Mouse (Mus musculus): ENCODE data around the gene Rab7b. TPM values are rescaled to one million over a fixed set of nuclear protein-coding genes. Genes with fewer than 3 reads are reported as not detected.

Gene Rab7b
- total and polyA plus RNA-seq, 3 experiments: 0.19 TPM; not detected in 2

GRCm38 (mm10) chr1:131703482-131703881 lies 15.0 kb downstream of the Rab7b start:
- Histone ChIP-seq H3K79me2 (replicated peaks; ENCODE audit: control insufficient read depth, extremely low read depth, insufficient read depth, poor library complexity, severe bottlenecking) (no peaks in the 10 kb centered on the region), H3K4me1 (ENCODE audit: control insufficient read depth in 1 of 2, insufficient read depth in 2 of 2) (peaks cover 25 to 66% of the 10 kb centered on the region in 2 experiments), H3K27me3 (replicated peaks) (no peaks in the 10 kb centered on the region), H3K4me2 (ENCODE audit: insufficient read depth, low read depth, poor library complexity, severe bottlenecking) (no peak overlapping the region), H3K4me3 (replicated peaks in 1 of 3; ENCODE audit: low read depth in 2 of 3, low read length in 2 of 3, poor library complexity in 1 of 3) (no peak overlapping the region), H3K9ac (ENCODE audit: insufficient read depth, low read depth) (no peak overlapping the region), H3K36me3 (replicated peaks in 1 of 2; ENCODE audit: control insufficient read depth in 1 of 2, insufficient read depth in 1 of 2, low read length in 1 of 2) (no peaks in the 10 kb centered on the region), H3K9me3 (replicated peaks; ENCODE audit: low read length) (no peaks in the 10 kb centered on the region), H3K27ac (ENCODE audit: insufficient read depth, low read depth) (no peak overlapping the region)
- in situ Hi-C loops (cut with MboI; ENCODE audit: low pct_ligation_motif_present, low pct_unique_long_range_greater_than_20kb, low sequenced_read_pairs): loop anchor here (25.0 kb wide), 1 partner anchor 134 kb away; the partner anchor contains the start of gene Slc41a1
- TF ChIP-seq BHLHE40 (IDR thresholded peaks at IDR 0.05; ENCODE audit: low read depth, low read length) (peak; percentile 63), EP300 (IDR thresholded peaks at IDR 0.05; ENCODE audit: low read length) (peak; percentile 51; the same call in 1 of the 2 replicates), CTCF (conservative IDR thresholded peaks at IDR 0.05 in 1 of 2, IDR thresholded peaks at IDR 0.05 in 1 of 2; ENCODE audit: low read depth in 2 of 2, low read length in 2 of 2) (no peak), ETS1 (conservative IDR thresholded peaks at IDR 0.05; ENCODE audit: low read depth, low read length) (peak; percentile 64)
- peak; percentile 61 for DNase-seq (ENCODE audit: extremely low read depth)
- dilution Hi-C loops (cut with MboI; ENCODE audit: extremely low pct_ligation_motif_present, extremely low pct_unique_long_range_greater_than_20kb, low sequenced_read_pairs): no loop called here

GRCm38 (mm10) chr1:131708338-131708737 lies 19.8 kb downstream of the Rab7b start:
- no peaks in the 10 kb centered on the region for H3K9me3 ChIP-seq (replicated peaks; ENCODE audit: low read length)
- TF ChIP-seq RAD21 (IDR thresholded peaks at IDR 0.05; ENCODE audit: low read depth, low read length) (peak; percentile 63), NRF1 (IDR thresholded peaks at IDR 0.05; ENCODE audit: low read depth, low read length) (no peak), E2F4 (IDR thresholded peaks at IDR 0.05; ENCODE audit: insufficient replicate concordance, low read depth, low read length) (no peak), ELF1 (IDR thresholded peaks at IDR 0.05; ENCODE audit: low read depth, low read length) (no peak), POLR2AphosphoS2 (IDR thresholded peaks at IDR 0.05; ENCODE audit: low read depth, low read length) (no peak), CHD2 (IDR thresholded peaks at IDR 0.05; ENCODE audit: low read length) (no peak), MXI1 (IDR thresholded peaks at IDR 0.05; ENCODE audit: low read depth, low read length) (no peak), IRF4 (IDR thresholded peaks at IDR 0.05; ENCODE audit: low read depth, low read length) (no peak), MAFK (IDR thresholded peaks at IDR 0.05; ENCODE audit: insufficient replicate concordance, low read length) (no peak), EP300 (IDR thresholded peaks at IDR 0.05; ENCODE audit: low read length) (no peak), CHD1 (IDR thresholded peaks at IDR 0.05; ENCODE audit: low read depth, low read length) (no peak), MAX (IDR thresholded peaks at IDR 0.05; ENCODE audit: low read length) (no peak), KAT2A (IDR thresholded peaks at IDR 0.05; ENCODE audit: insufficient replicate concordance, low read length) (no peak), UBTF (IDR thresholded peaks at IDR 0.05; ENCODE audit: low read depth, low read length) (no peak), HCFC1 (IDR thresholded peaks at IDR 0.05; ENCODE audit: low read depth, low read length) (no peak), ZNF384 (IDR thresholded peaks at IDR 0.05; ENCODE audit: low read depth, low read length) (no peak), JUN (IDR thresholded peaks at IDR 0.05; ENCODE audit: insufficient read depth, low read depth, low read length) (no peak), SMC3 (IDR thresholded peaks at IDR 0.05; ENCODE audit: low read depth, low read length) (peak; percentile 84), CTCF (conservative IDR thresholded peaks at IDR 0.05 in 1 of 2, IDR thresholded peaks at IDR 0.05 in 1 of 2; ENCODE audit: low read depth in 2 of 2, low read length in 2 of 2) (peak; percentile 73 to 88)
- H3K9ac ChIP-seq (ENCODE audit: insufficient read depth, low read depth): no peak overlapping the region
- no peak overlapping the region for H3K27ac ChIP-seq (ENCODE audit: insufficient read depth, low read depth)
- no peaks in the 10 kb centered on the region for H3K79me2 ChIP-seq (replicated peaks; ENCODE audit: control insufficient read depth, extremely low read depth, insufficient read depth, poor library complexity, severe bottlenecking)
- H3K4me2 ChIP-seq (ENCODE audit: insufficient read depth, low read depth, poor library complexity, severe bottlenecking): no peak overlapping the region
- H3K4me1 ChIP-seq (ENCODE audit: control insufficient read depth in 1 of 2, insufficient read depth in 2 of 2): peaks cover 3 to 21% of the 10 kb centered on the region in 2 experiments
- in situ Hi-C loops (cut with MboI; ENCODE audit: low pct_ligation_motif_present, low pct_unique_long_range_greater_than_20kb, low sequenced_read_pairs): loop anchor here (5.0 to 25.0 kb wide), 2 partner anchors 36 to 129 kb away; partner anchors contain the start of gene Slc41a1
- DNase-seq (ENCODE audit: extremely low read depth): peak; percentile 75
- H3K27me3 ChIP-seq (replicated peaks): no peaks in the 10 kb centered on the region
- dilution Hi-C loops (cut with MboI; ENCODE audit: extremely low pct_ligation_motif_present, extremely low pct_unique_long_range_greater_than_20kb, low sequenced_read_pairs): no loop called here
- H3K4me3 ChIP-seq (replicated peaks in 1 of 3; ENCODE audit: low read depth in 2 of 3, low read length in 2 of 3, poor library complexity in 1 of 3): no peak overlapping the region
- H3K36me3 ChIP-seq (replicated peaks in 1 of 2; ENCODE audit: control insufficient read depth in 1 of 2, insufficient read depth in 1 of 2, low read length in 1 of 2): no peaks in the 10 kb centered on the region
